Mouse (Mus musculus) thymus, adult 2 months (tissue): ENCODE measurements at regions not wholly inside any gene's neighbourhood (a gene's known extent, or its start where the extent isn't known, plus 50 kb on each side); places are given as distances from the start of the nearest gene placed in this dataset.

ENCODE experiments used
- CTCF ChIP-seq: fragments of 200-500 bp; IDR thresholded peaks from 2 replicates; pipeline ENCODE4 v1.5.1; 2012; ENCODE audit warnings: mild to moderate bottlenecking, control low read depth, low read length, moderate library complexity, borderline replicate concordance; ENCODE audit not compliant: control insufficient read depth, poor library complexity, insufficient read depth; ENCODE audit errors: extremely low read depth
- POLR2A ChIP-seq: fragments of 200-500 bp; IDR thresholded peaks from 2 replicates; pipeline ENCODE4 v1.6.1; 2012; ENCODE audit warnings: mild to moderate bottlenecking, low read length, control low read depth, moderate library complexity; ENCODE audit not compliant: control insufficient read depth, poor library complexity, insufficient read depth; ENCODE audit errors: extremely low read depth

DNA sequence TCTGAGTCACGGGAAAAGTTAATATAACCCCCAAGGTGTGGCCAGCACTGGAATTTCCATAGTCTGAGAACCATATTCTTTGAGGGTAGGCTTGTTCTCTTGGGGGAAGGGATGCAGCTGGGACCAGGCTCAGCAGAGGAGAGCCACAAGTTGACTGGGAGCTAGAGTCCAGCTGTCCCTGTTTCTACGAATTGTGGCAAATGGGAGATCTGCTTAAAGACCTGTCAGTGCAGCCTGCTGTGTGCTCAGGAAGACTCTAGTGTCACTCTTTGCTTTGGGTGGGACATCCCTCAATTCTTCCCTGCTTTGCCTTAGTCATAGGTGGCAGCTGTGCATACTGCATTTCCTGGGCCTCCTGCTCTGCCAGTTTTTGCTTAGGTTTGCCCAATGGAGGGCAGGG lies 165.2 kb upstream of the Ctnnb1 start:
- TF ChIP-seq CTCF (no peak), POLR2A (no peak)
